Mouse (Mus musculus) liver, postnatal 0 days (tissue): Measurements from ENCODE around the gene Tacc2.

ENCODE experiments used
- CTCF ChIP-seq: sonication (generic); IDR thresholded peaks from 2 replicates; pipeline ENCODE4 v1.5.1; 2016; ENCODE audit warnings: antibody characterized with exemption, low read depth
- EP300 ChIP-seq: IDR thresholded peaks from 2 replicates; pipeline ENCODE4 v1.6.1; 2016; ENCODE audit warnings: antibody characterized with exemption, low read depth, mild to moderate bottlenecking

- TF ChIP-seq CTCF (no peak), EP300 (no peak)
These were observed 128.0 kb downstream of the Tacc2 start for GRCm38 (mm10) chr7:130705230-130705629.
